9 mouse cellular contexts compared by ENCODE assay signal in the genomic region with DNA sequence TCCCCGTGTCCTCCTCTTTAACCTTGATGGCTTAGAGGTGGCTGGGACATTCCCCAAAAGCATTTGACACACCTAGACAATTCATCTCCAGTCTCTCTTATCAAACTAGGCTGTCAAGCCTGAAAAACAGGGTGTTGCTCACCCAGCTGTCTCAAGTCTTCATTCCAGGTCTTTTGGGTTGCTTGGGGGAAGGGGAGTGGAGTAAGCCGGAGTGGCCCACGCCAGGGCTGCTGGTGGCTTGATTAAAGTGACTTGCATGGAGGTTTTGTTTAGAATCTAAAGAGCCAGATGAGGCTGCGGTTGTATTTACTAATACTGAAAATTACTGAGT.
A peak's percentile ranks its signal among the peaks of the same experiment; 100 is the strongest.
DNase-seq lines count a peak whose midpoint lies in the region; ATAC-seq and TF ChIP-seq lines count a peak whose summit lies in the region.
"Had no signal": no experiment of that assay in that cellular context is flagged by ENCODE, and none has a peak within 500 bp of the region (broad histone marks: within the 10 kb centered on the region; RNA-seq: fewer than 3 reads in every experiment).

No protein-coding gene starts in this region.

- no peak for TF ChIP-seq CTCF in kidney, adult 2 months (conservative IDR thresholded peaks at IDR 0.05; ENCODE audit: insufficient read depth, insufficient read length, low read depth, low read length)

- 0 out of 2 replicates have a peak, but pooled peaks have one; percentile 1 for ATAC-seq in embryonic facial prominence, embryonic 11.5 days (replicated peaks; ENCODE audit: insufficient number of reproducible peaks, low FRiP score, low TSS enrichment, low read depth)
- ATAC-seq in hindbrain, embryonic 16.5 days, result no peak
- ATAC-seq in midbrain, embryonic 13.5 days, result no peak
- no peak for ATAC-seq in cerebellum, adult (ENCODE audit: insufficient number of reproducible peaks, low FRiP score, low TSS enrichment)

- H3K4me3 ChIP-seq in kidney, adult 2 months (ENCODE audit: insufficient read depth, low read depth, low read length), result peak overlapping the region; percentile 56
- peak overlapping the region; percentile 31; the same call in 1 of the 2 replicates for H3K4me3 ChIP-seq in embryonic facial prominence, embryonic 11.5 days (ENCODE audit: low read depth, low read length)
- peak overlapping the region; percentile 23 for H3K4me3 ChIP-seq in hindbrain, embryonic 16.5 days (ENCODE audit: low read length)
- peak overlapping the region; percentile 29; the same call in 1 of the 2 replicates for H3K4me3 ChIP-seq in midbrain, embryonic 13.5 days (replicated peaks)

- H3K4me1 ChIP-seq in kidney, adult 2 months (ENCODE audit: control insufficient read depth, insufficient read depth, low read length), result peaks cover 25% of the 10 kb centered on the region; the same call in 1 of the 2 replicates
- no peaks in the 10 kb centered on the region; the same call in 1 of the 2 replicates for H3K4me1 ChIP-seq in embryonic facial prominence, embryonic 11.5 days (ENCODE audit: control insufficient read depth, insufficient read depth, low read length)
- peaks cover 31% of the 10 kb centered on the region for H3K4me1 ChIP-seq in hindbrain, embryonic 16.5 days (ENCODE audit: control insufficient read depth, insufficient read depth, low read depth, low read length)
- H3K4me1 ChIP-seq in midbrain, embryonic 13.5 days (replicated peaks), result peaks cover 56% of the 10 kb centered on the region

- 28% methylated on average over 4 of the region's 4 CpGs for WGBS in kidney, adult 2 months
- 6% methylated on average over 4 of the region's 4 CpGs for WGBS in embryonic facial prominence, embryonic 11.5 days
- 22% methylated on average over 4 of the region's 4 CpGs for WGBS in hindbrain, embryonic 16.5 days
- WGBS in midbrain, embryonic 13.5 days, result 10% methylated on average over 4 of the region's 4 CpGs

- no peak for DNase-seq in kidney, adult 2 months
- no peak for DNase-seq in kidney, postnatal 36 days
- DNase-seq in embryonic facial prominence, embryonic 11.5 days (ENCODE audit: low spot score), result peak; percentile 43
- no peak for DNase-seq in gastrocnemius, adult 8-10 months (ENCODE audit: low spot score in 2 of 2)
- no peak for DNase-seq in thymus, postnatal 0 days (ENCODE audit: low spot score)

- no peaks in the 10 kb centered on the region for H3K27me3 ChIP-seq in kidney, adult 2 months (replicated peaks; ENCODE audit: control insufficient read depth, insufficient read depth, low read length)
- H3K27me3 ChIP-seq in embryonic facial prominence, embryonic 11.5 days (ENCODE audit: control insufficient read depth, insufficient read depth, low read length), result no peaks in the 10 kb centered on the region
- H3K27me3 ChIP-seq in hindbrain, embryonic 16.5 days (replicated peaks; ENCODE audit: control insufficient read depth, insufficient read depth, low read length), result peaks cover 2% of the 10 kb centered on the region; the same call in 1 of the 2 replicates
- peaks cover 23% of the 10 kb centered on the region for H3K27me3 ChIP-seq in midbrain, embryonic 13.5 days

- TF ChIP-seq POLR2A in kidney, adult 2 months (IDR thresholded peaks at IDR 0.05; ENCODE audit: low read depth, low read length), result no peak

- peak overlapping the region; percentile 91 for H3K27ac ChIP-seq in kidney, adult 2 months (ENCODE audit: insufficient read depth, low read depth, low read length)
- H3K27ac ChIP-seq in embryonic facial prominence, embryonic 11.5 days (replicated peaks; ENCODE audit: low read depth, low read length), result no peak overlapping the region
- H3K27ac ChIP-seq in hindbrain, embryonic 16.5 days (ENCODE audit: low read depth, low read length), result no peak overlapping the region
- no peak overlapping the region for H3K27ac ChIP-seq in midbrain, embryonic 13.5 days

- H3K4me2 ChIP-seq in embryonic facial prominence, embryonic 11.5 days (ENCODE audit: low read depth, low read length), result peak overlapping the region; percentile 62
- peak overlapping the region; percentile 48 for H3K4me2 ChIP-seq in hindbrain, embryonic 16.5 days (ENCODE audit: low read length)
- peak overlapping the region; percentile 55 for H3K4me2 ChIP-seq in midbrain, embryonic 13.5 days (replicated peaks)

- H3K9me3 ChIP-seq in embryonic facial prominence, embryonic 11.5 days (replicated peaks; ENCODE audit: control insufficient read depth, low read length), result no peaks in the 10 kb centered on the region
- no peaks in the 10 kb centered on the region for H3K9me3 ChIP-seq in hindbrain, embryonic 16.5 days (ENCODE audit: control insufficient read depth, low read length)
- no peaks in the 10 kb centered on the region for H3K9me3 ChIP-seq in midbrain, embryonic 13.5 days

- no peaks in the 10 kb centered on the region for H3K36me3 ChIP-seq in kidney, adult 2 months (ENCODE audit: control insufficient read depth, insufficient read depth, low read length)
- H3K36me3 ChIP-seq in embryonic facial prominence, embryonic 11.5 days (replicated peaks; ENCODE audit: control insufficient read depth, insufficient read depth, low read depth, low read length), result no peaks in the 10 kb centered on the region
- no peaks in the 10 kb centered on the region for H3K36me3 ChIP-seq in hindbrain, embryonic 16.5 days (ENCODE audit: control insufficient read depth, insufficient read depth, low read length)
- H3K36me3 ChIP-seq in midbrain, embryonic 13.5 days, result no peaks in the 10 kb centered on the region
- H3K36me3 ChIP-seq: G1E had no signal

- H3K9ac ChIP-seq in embryonic facial prominence, embryonic 11.5 days (replicated peaks; ENCODE audit: low read length), result no peak overlapping the region
- no peak overlapping the region for H3K9ac ChIP-seq in hindbrain, embryonic 16.5 days (ENCODE audit: low read depth, low read length)
- H3K9ac ChIP-seq in midbrain, embryonic 13.5 days (replicated peaks), result no peak overlapping the region
